Mouse (Mus musculus): ENCODE data around the gene Synpo2. TPM values are rescaled to one million over a fixed set of nuclear protein-coding genes. Genes with fewer than 3 reads are reported as not detected.

The Synpo2 gene
- total RNA-seq, 1 experiment = 1.6 TPM

DNA sequence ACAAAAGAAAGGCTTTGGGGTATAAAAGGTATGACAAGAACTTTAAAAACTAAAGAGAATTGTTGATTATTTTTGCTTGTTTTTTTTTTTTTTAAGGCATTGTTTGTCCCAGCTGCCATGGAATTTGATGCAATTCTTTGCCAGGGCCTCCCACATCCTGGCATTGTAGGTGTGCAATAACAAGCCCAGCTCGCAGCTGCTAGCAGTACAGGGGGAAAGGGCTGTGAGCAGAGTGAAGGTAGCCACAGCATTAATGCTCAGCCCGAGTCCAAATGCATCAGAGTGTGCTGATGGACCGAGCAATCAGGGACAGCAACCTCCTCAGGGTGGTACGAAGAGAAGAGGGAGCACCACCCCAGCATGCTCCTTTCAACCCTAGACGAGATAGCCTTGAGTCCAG lies 96.3 kb downstream of the Synpo2 start:
- Histone ChIP-seq H3K4me3 (ENCODE audit: insufficient read depth in 1 of 2, low read depth in 1 of 2, low read length in 2 of 2, poor library complexity in 1 of 2, severe bottlenecking in 1 of 2) (no peak overlapping the region), H3K9me3 (ENCODE audit: control insufficient read depth, insufficient read depth, low read depth, low read length) (no peaks in the 10 kb centered on the region), H3K27ac (ENCODE audit: insufficient read depth, low read depth, low read length, poor library complexity, severe bottlenecking) (no peak overlapping the region), H3K36me3 (ENCODE audit: control insufficient read depth, insufficient read depth, low read length, poor library complexity, severe bottlenecking) (no peaks in the 10 kb centered on the region), H3K9ac (ENCODE audit: insufficient read depth, low read depth, low read length, poor library complexity, severe bottlenecking) (no peak overlapping the region), H3K4me1 (ENCODE audit: control insufficient read depth in 2 of 2, insufficient read depth in 2 of 2, low read length in 2 of 2, poor library complexity in 1 of 2) (no peaks in the 10 kb centered on the region)
- TF ChIP-seq MAFK (IDR thresholded peaks at IDR 0.05; ENCODE audit: insufficient read depth, low read depth, low read length) (no peak), ZNF384 (IDR thresholded peaks at IDR 0.05; ENCODE audit: low read depth, low read length) (no peak), HCFC1 (IDR thresholded peaks at IDR 0.05; ENCODE audit: borderline replicate concordance, insufficient read depth, low read length) (no peak)
- in situ Hi-C loops (cut with MboI; ENCODE audit: low sequenced_read_pairs in 2 of 2, unreplicated experiment in 2 of 2) = no loop called here
- DNase-seq (ENCODE audit: low read depth, low spot score) = no peak

GRCm38 (mm10) chr3:123138274-123139003 lies 97.5 kb downstream of the Synpo2 start:
- no peak for DNase-seq (ENCODE audit: low read depth, low spot score)
- Histone ChIP-seq H3K4me3 (ENCODE audit: insufficient read depth in 1 of 2, low read depth in 1 of 2, low read length in 2 of 2, poor library complexity in 1 of 2, severe bottlenecking in 1 of 2) (no peak overlapping the region), H3K36me3 (ENCODE audit: control insufficient read depth, insufficient read depth, low read length, poor library complexity, severe bottlenecking) (no peaks in the 10 kb centered on the region), H3K27ac (ENCODE audit: insufficient read depth, low read depth, low read length, poor library complexity, severe bottlenecking) (no peak overlapping the region), H3K4me1 (ENCODE audit: control insufficient read depth in 2 of 2, insufficient read depth in 2 of 2, low read length in 2 of 2, poor library complexity in 1 of 2) (no peaks in the 10 kb centered on the region), H3K9me3 (ENCODE audit: control insufficient read depth, insufficient read depth, low read depth, low read length) (no peaks in the 10 kb centered on the region), H3K9ac (ENCODE audit: insufficient read depth, low read depth, low read length, poor library complexity, severe bottlenecking) (no peak overlapping the region)
- in situ Hi-C loops (cut with MboI; ENCODE audit: low sequenced_read_pairs in 2 of 2, unreplicated experiment in 2 of 2) = no loop called here
- TF ChIP-seq CHD2 (IDR thresholded peaks at IDR 0.05; ENCODE audit: low read depth, low read length) (no peak), ZC3H11A (IDR thresholded peaks at IDR 0.05; ENCODE audit: borderline replicate concordance, low read depth, low read length) (no peak), ZNF384 (IDR thresholded peaks at IDR 0.05; ENCODE audit: low read depth, low read length) (no peak), HCFC1 (IDR thresholded peaks at IDR 0.05; ENCODE audit: borderline replicate concordance, insufficient read depth, low read length) (no peak), MAFK (IDR thresholded peaks at IDR 0.05; ENCODE audit: insufficient read depth, low read depth, low read length) (no peak)

DNA sequence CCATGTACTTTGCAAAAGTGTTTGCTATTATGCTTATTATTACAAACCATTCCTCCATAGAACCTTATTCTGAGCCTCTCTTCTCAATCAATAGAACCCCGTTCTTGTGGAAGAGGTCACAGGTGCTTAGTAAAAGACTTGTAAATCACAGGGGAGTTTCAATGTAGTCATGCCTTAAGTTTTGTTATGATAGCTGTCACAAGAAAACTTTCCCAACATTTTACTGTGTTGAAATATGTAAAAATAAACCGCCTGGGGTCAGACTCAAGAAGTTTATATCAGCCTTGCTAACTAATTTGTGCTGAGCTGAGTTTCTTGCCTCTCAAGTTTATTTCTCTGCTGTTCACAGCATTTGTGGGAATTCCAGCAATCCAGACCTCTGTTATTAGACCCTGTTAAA lies 103.8 kb downstream of the Synpo2 start:
- Histone ChIP-seq H3K9ac (ENCODE audit: insufficient read depth, low read depth, low read length, poor library complexity, severe bottlenecking) (no peak overlapping the region), H3K9me3 (ENCODE audit: control insufficient read depth, insufficient read depth, low read depth, low read length) (no peaks in the 10 kb centered on the region), H3K36me3 (ENCODE audit: control insufficient read depth, insufficient read depth, low read length, poor library complexity, severe bottlenecking) (no peaks in the 10 kb centered on the region), H3K4me1 (ENCODE audit: control insufficient read depth in 2 of 2, insufficient read depth in 2 of 2, low read length in 2 of 2, poor library complexity in 1 of 2) (no peaks in the 10 kb centered on the region; a peak in 1 of 4 replicates), H3K27ac (ENCODE audit: insufficient read depth, low read depth, low read length, poor library complexity, severe bottlenecking) (no peak overlapping the region), H3K4me3 (ENCODE audit: insufficient read depth in 1 of 2, low read depth in 1 of 2, low read length in 2 of 2, poor library complexity in 1 of 2, severe bottlenecking in 1 of 2) (no peak overlapping the region)
- DNase-seq (ENCODE audit: low read depth, low spot score) = no peak
- TF ChIP-seq HCFC1 (IDR thresholded peaks at IDR 0.05; ENCODE audit: borderline replicate concordance, insufficient read depth, low read length) = no peak
- TF ChIP-seq MAFK (IDR thresholded peaks at IDR 0.05; ENCODE audit: insufficient read depth, low read depth, low read length) = no peak
- no peak for TF ChIP-seq CHD2 (IDR thresholded peaks at IDR 0.05; ENCODE audit: low read depth, low read length)
- TF ChIP-seq ZC3H11A (IDR thresholded peaks at IDR 0.05; ENCODE audit: borderline replicate concordance, low read depth, low read length) = no peak
- no peak for TF ChIP-seq ZNF384 (IDR thresholded peaks at IDR 0.05; ENCODE audit: low read depth, low read length)
- in situ Hi-C loops (cut with MboI; ENCODE audit: low sequenced_read_pairs in 2 of 2, unreplicated experiment in 2 of 2) = no loop called here

DNA sequence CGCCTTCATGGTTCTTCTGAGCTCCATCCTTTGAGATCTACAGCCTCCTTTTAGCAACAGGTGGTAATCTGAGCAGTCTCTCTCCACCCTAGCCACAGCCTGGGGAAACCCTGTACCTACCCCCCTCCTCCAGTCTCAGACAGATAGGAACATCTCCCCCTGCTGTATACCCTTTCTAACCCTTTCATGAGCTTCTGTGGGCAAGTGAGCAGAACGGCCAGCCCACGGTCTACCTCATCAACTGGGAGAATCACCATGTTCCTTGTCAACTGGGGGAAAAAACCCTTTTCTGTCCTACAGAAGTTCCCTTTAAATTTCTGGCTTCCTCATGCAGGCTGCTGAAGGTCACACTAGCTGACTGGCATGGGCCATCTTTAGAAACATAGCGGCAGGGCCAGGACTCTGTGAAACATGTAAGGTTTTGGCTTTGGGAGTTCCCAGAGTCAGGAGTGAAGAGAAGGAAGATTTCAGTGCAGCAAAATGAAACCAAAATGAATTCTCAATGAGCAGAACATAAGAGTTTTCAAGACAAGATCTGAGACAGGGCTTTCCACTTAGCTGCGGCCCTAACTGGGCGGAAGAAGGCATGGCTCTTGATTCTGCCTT lies 104.7 kb downstream of the Synpo2 start:
- no peaks in the 10 kb centered on the region for H3K36me3 ChIP-seq (ENCODE audit: control insufficient read depth, insufficient read depth, low read length, poor library complexity, severe bottlenecking)
- H3K4me3 ChIP-seq (ENCODE audit: insufficient read depth in 1 of 2, low read depth in 1 of 2, low read length in 2 of 2, poor library complexity in 1 of 2, severe bottlenecking in 1 of 2) = no peak overlapping the region
- DNase-seq (ENCODE audit: low read depth, low spot score) = no peak
- no peak overlapping the region for H3K9ac ChIP-seq (ENCODE audit: insufficient read depth, low read depth, low read length, poor library complexity, severe bottlenecking)
- no peaks in the 10 kb centered on the region; a peak in 1 of 4 replicates for H3K4me1 ChIP-seq (ENCODE audit: control insufficient read depth in 2 of 2, insufficient read depth in 2 of 2, low read length in 2 of 2, poor library complexity in 1 of 2)
- H3K27ac ChIP-seq (ENCODE audit: insufficient read depth, low read depth, low read length, poor library complexity, severe bottlenecking) = no peak overlapping the region
- in situ Hi-C loops (cut with MboI; ENCODE audit: low sequenced_read_pairs in 2 of 2, unreplicated experiment in 2 of 2) = no loop called here
- H3K9me3 ChIP-seq (ENCODE audit: control insufficient read depth, insufficient read depth, low read depth, low read length) = no peaks in the 10 kb centered on the region
- TF ChIP-seq HCFC1 (IDR thresholded peaks at IDR 0.05; ENCODE audit: borderline replicate concordance, insufficient read depth, low read length) (no peak), ZC3H11A (IDR thresholded peaks at IDR 0.05; ENCODE audit: borderline replicate concordance, low read depth, low read length) (no peak), ZNF384 (IDR thresholded peaks at IDR 0.05; ENCODE audit: low read depth, low read length) (no peak), MAFK (IDR thresholded peaks at IDR 0.05; ENCODE audit: insufficient read depth, low read depth, low read length) (no peak), CHD2 (IDR thresholded peaks at IDR 0.05; ENCODE audit: low read depth, low read length) (no peak)
